Mouse (Mus musculus) intestine, embryonic 15.5 days (tissue): ENCODE results near the gene Rgs9bp. TPM values are rescaled to one million over a fixed set of nuclear protein-coding genes. Genes with fewer than 3 reads are reported as not detected.

Source experiments
- ATAC-seq: fragments of 200-750 bp; cut with Nextera tagmentation; 2 replicates; pipeline ENCODE4 v1.8.0; 2017; ENCODE audit warnings: moderate TSS enrichment, moderate library complexity
- H3K27ac ChIP-seq: fragments of 300-500 bp; sonication (generic); 2 replicates; pipeline ENCODE4 v1.5.1; 2015; ENCODE audit warnings: mild to moderate bottlenecking, inconsistent platforms
- H3K27me3 ChIP-seq: fragments of 300-500 bp; sonication (generic); replicated peaks from 2 replicates; pipeline ENCODE4 v1.6.1; 2015; ENCODE audit warnings: inconsistent platforms
- H3K36me3 ChIP-seq: fragments of 300-500 bp; sonication (generic); 2 replicates; pipeline ENCODE4 v1.6.1; 2015; ENCODE audit warnings: inconsistent platforms
- H3K4me1 ChIP-seq: fragments of 300-500 bp; sonication (generic); replicated peaks from 2 replicates; pipeline ENCODE4 v1.6.1; 2015; ENCODE audit warnings: inconsistent platforms
- H3K4me2 ChIP-seq: fragments of 300-500 bp; sonication (generic); replicated peaks from 2 replicates; pipeline ENCODE4 v1.6.1; 2015; ENCODE audit warnings: mild to moderate bottlenecking, inconsistent platforms
- H3K4me3 ChIP-seq: fragments of 300-500 bp; sonication (generic); replicated peaks from 2 replicates; pipeline ENCODE4 v1.5.1; 2015; ENCODE audit warnings: inconsistent platforms
- H3K9ac ChIP-seq: fragments of 300-500 bp; sonication (generic); 2 replicates; pipeline ENCODE4 v1.6.1; 2015; ENCODE audit warnings: inconsistent platforms
- H3K9me3 ChIP-seq: fragments of 300-500 bp; sonication (generic); 2 replicates; pipeline ENCODE4 v1.6.1; 2016; ENCODE audit warnings: inconsistent platforms
- WGBS: fragments of 180-500 bp; shearing (Covaris S2); methylation state at CpG from one replicate; pipeline ENCODE4 v1.1.7; 2015; 5-methylcytosine and 5-hydroxymethylcytosine counted together
- polyA plus RNA-seq: library from polyadenylated mRNA; unstranded; fragments of >200 nt; fragmentation: Nextera tagmentation; extraction: Ambion mirVana; gene quantifications from 2 replicates; pipeline ENCODE4 v1.2.1, GENCODE M21; 2015

The Rgs9bp gene
- polyA plus RNA-seq: 0.06 and 0.09 TPM in 2 replicates

GRCm38 (mm10) chr7:35585191-35586054 is at the start of gene Rgs9bp:
Gene Rgs9bp (minus strand): TSS chr7:35585582.
- under 1% methylated on average over 45 of the region's 45 CpGs for WGBS
- peak; percentile 88 for ATAC-seq

GRCm38 (mm10) chr7:35628496-35628895 is 43.1 kb upstream of the Rgs9bp start:
- WGBS: 74% methylated on average over 5 of the region's 5 CpGs
- no peak overlapping the region for H3K4me2 ChIP-seq
- peaks cover 25% of the 10 kb centered on the region for H3K36me3 ChIP-seq
- H3K4me1 ChIP-seq: no peaks in the 10 kb centered on the region
- H3K27me3 ChIP-seq: no peaks in the 10 kb centered on the region
- ATAC-seq: no peak
- H3K4me3 ChIP-seq: no peak overlapping the region
- no peak overlapping the region for H3K27ac ChIP-seq
- H3K9ac ChIP-seq: no peak overlapping the region
- H3K9me3 ChIP-seq: no peaks in the 10 kb centered on the region

More at GRCm38 (mm10) chr7:35585191-35586054, at the start of gene Rgs9bp:
- Histone ChIP-seq H3K27ac (peak within 1 kb of the TSS; percentile 77), H3K27me3 (peaks cover 25% of the 10 kb centered on the region), H3K9me3 (no peaks in the 10 kb centered on the region), H3K4me3 (peak within 1 kb of the TSS; percentile 95), H3K4me2 (peak within 1 kb of the TSS; percentile 100), H3K9ac (peak within 1 kb of the TSS; percentile 86), H3K4me1 (peaks cover 29% of the 10 kb centered on the region), H3K36me3 (no peaks in the 10 kb centered on the region)

DNA sequence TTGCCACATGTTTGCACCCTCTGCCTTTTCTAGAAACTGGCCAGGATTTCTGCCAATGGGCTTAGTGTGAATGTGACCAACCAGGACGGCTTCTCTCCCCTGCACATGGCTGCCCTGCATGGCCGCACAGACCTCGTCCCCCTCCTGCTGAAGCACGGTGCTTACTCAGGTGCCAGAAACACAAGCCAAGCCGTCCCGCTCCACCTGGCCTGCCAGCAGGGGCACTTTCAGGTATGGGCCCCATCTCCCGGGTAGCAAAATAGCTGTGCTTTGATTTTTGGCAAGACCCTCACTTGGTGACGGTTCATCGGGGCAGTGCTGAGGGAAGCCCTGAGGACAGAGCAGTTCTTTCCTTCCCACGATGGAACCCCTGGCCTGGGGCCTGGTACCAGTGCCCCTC is 42.0 kb upstream of the Rgs9bp start:
- Histone ChIP-seq H3K36me3 (peaks cover 28% of the 10 kb centered on the region), H3K27me3 (no peaks in the 10 kb centered on the region), H3K27ac (no peak overlapping the region), H3K4me3 (no peak overlapping the region), H3K4me1 (no peaks in the 10 kb centered on the region), H3K9me3 (no peaks in the 10 kb centered on the region), H3K4me2 (no peak overlapping the region), H3K9ac (no peak overlapping the region)
- ATAC-seq: no peak
- 96% methylated on average over 10 of the region's 10 CpGs for WGBS

GRCm38 (mm10) chr7:35626038-35626437 is 40.7 kb upstream of the Rgs9bp start:
- Histone ChIP-seq H3K9me3 (no peaks in the 10 kb centered on the region), H3K4me2 (no peak overlapping the region), H3K27ac (no peak overlapping the region), H3K36me3 (peaks cover 33% of the 10 kb centered on the region), H3K9ac (no peak overlapping the region), H3K4me3 (no peak overlapping the region), H3K27me3 (no peaks in the 10 kb centered on the region), H3K4me1 (no peaks in the 10 kb centered on the region)
- 95% methylated on average over 5 of the region's 5 CpGs for WGBS
- ATAC-seq: no peak

DNA sequence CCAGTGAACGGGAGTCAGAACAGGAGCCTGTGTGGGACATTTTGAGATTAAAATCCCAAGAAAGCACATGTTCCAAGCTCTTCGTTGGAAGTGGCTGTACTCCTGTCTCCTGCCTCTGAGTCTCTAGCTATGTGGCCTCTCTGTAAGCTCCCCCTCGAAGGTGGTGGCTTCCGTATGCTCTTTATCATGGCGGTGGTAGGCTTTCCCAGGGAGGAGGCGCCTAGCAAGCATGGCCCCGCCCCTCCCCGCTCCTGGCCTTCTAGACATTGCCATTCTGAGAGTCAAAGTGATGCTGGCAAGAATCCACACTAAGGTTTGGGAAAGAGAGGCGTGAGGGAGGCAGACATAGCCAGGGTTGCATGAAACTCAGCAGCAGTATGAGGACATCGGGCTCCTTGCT is 37.2 kb upstream of the Rgs9bp start:
- Histone ChIP-seq H3K9ac (no peak overlapping the region), H3K27ac (no peak overlapping the region), H3K36me3 (peaks cover 35% of the 10 kb centered on the region), H3K4me1 (no peaks in the 10 kb centered on the region), H3K27me3 (no peaks in the 10 kb centered on the region), H3K4me2 (no peak overlapping the region), H3K9me3 (no peaks in the 10 kb centered on the region), H3K4me3 (no peak overlapping the region)
- ATAC-seq: no peak
- WGBS: 90% methylated on average over 10 of the region's 10 CpGs

- Histone ChIP-seq H3K9me3 (no peaks in the 10 kb centered on the region), H3K4me2 (no peak overlapping the region), H3K9ac (no peak overlapping the region), H3K27me3 (no peaks in the 10 kb centered on the region), H3K4me3 (no peak overlapping the region), H3K27ac (no peak overlapping the region), H3K36me3 (peaks cover 29% of the 10 kb centered on the region), H3K4me1 (no peaks in the 10 kb centered on the region)
- 78% methylated on average over 4 of the region's 4 CpGs for WGBS
- no peak for ATAC-seq
Measured at GRCm38 (mm10) chr7:35617513-35617912, 32.1 kb upstream of the Rgs9bp start.

DNA sequence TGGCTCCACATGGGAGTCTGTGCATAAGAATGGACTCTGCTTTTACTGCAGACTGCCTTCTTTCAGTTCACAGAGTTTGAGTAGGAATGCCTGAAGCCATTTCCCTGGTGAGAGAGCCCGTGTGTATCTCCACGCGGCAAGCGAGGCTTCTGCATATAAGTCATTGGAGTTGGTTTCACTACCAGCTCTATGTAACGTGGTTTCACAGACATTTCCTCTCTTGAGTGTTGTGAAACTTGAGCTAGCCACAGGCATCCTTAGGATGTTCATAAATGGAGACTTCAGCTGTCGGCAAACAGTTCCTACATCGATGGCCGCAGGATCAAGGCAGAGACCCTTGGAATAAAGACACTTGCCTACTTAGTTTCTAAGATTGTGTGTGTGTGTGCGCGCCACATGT is 23.9 kb upstream of the Rgs9bp start:
- WGBS: 94% methylated on average over 10 of the region's 10 CpGs
- no peaks in the 10 kb centered on the region for H3K9me3 ChIP-seq
- H3K36me3 ChIP-seq: peaks cover 24% of the 10 kb centered on the region

GRCm38 (mm10) chr7:35606816-35607215 is 21.4 kb upstream of the Rgs9bp start:
- no peak overlapping the region for H3K4me2 ChIP-seq
- no peak overlapping the region for H3K4me3 ChIP-seq
- no peak for ATAC-seq
- H3K27ac ChIP-seq: no peak overlapping the region
- no peak overlapping the region for H3K9ac ChIP-seq
- peaks cover 28% of the 10 kb centered on the region for H3K36me3 ChIP-seq
- WGBS: 92% methylated on average over 10 of the region's 10 CpGs
- H3K27me3 ChIP-seq: no peaks in the 10 kb centered on the region
- no peaks in the 10 kb centered on the region for H3K9me3 ChIP-seq
- no peaks in the 10 kb centered on the region for H3K4me1 ChIP-seq

More for the DNA sequence above, 23.9 kb upstream of the Rgs9bp start:
- no peak for ATAC-seq
- Histone ChIP-seq H3K4me1 (no peaks in the 10 kb centered on the region), H3K27me3 (no peaks in the 10 kb centered on the region), H3K27ac (no peak overlapping the region), H3K4me2 (no peak overlapping the region), H3K4me3 (no peak overlapping the region), H3K9ac (no peak overlapping the region)

GRCm38 (mm10) chr7:35602766-35603165 is 17.4 kb upstream of the Rgs9bp start:
- Histone ChIP-seq H3K36me3 (peaks cover 13% of the 10 kb centered on the region), H3K4me3 (no peak overlapping the region), H3K4me2 (no peak overlapping the region), H3K27me3 (no peaks in the 10 kb centered on the region), H3K27ac (no peak overlapping the region), H3K9me3 (no peaks in the 10 kb centered on the region), H3K4me1 (no peaks in the 10 kb centered on the region), H3K9ac (no peak overlapping the region)
- WGBS: 96% methylated on average over 5 of the region's 5 CpGs
- no peak for ATAC-seq

DNA sequence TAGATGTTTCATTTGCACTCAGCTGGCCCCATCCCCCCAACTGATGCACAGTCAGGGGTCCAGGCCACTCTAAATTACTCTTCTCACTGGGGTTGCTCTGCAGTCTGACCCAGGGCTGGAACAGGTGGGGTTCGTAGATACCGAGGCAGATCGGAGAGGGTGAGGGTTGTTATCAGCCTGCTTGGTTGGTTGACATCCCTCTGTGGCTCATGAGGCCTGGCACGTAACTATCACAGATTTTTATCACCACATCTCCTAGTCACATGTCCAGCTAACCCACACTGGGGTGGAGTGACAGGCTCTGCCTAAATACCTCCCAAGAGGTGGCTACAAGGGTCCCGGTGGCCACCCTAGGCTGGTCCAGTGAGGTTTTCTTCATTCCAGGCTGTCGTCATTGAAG is 15.7 kb upstream of the Rgs9bp start:
- no peak overlapping the region for H3K4me2 ChIP-seq
- 91% methylated on average over 6 of the region's 6 CpGs for WGBS
- no peak overlapping the region for H3K9ac ChIP-seq
- H3K36me3 ChIP-seq: peaks cover 9% of the 10 kb centered on the region
- H3K4me3 ChIP-seq: no peak overlapping the region
- ATAC-seq: no peak
- no peaks in the 10 kb centered on the region for H3K4me1 ChIP-seq
- H3K27ac ChIP-seq: no peak overlapping the region
- H3K9me3 ChIP-seq: no peaks in the 10 kb centered on the region
- H3K27me3 ChIP-seq: no peaks in the 10 kb centered on the region

DNA sequence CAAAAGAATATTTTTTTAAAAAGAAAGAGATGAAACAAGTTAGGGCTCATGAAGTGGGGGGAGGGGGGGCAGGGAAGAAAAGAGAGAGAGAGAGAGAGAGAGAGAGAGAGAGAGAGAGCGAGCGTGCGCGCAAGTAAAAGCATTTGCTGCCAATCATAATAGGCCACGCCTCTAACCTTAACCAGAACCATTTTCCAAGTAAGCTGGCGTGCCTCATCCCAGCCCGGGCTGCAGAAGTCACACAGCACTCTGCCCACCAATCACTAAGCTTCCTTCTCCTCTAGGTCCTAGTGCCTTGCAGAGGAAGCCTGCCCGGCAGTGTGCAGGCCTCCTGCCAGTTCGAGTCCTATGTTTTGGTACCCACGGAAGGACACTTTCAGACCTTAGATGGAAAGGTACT is 14.6 kb upstream of the Rgs9bp start:
- Histone ChIP-seq H3K9ac (no peak overlapping the region), H3K27ac (no peak overlapping the region), H3K4me1 (no peaks in the 10 kb centered on the region), H3K4me2 (no peak overlapping the region), H3K36me3 (peaks cover 9% of the 10 kb centered on the region), H3K9me3 (no peaks in the 10 kb centered on the region), H3K27me3 (no peaks in the 10 kb centered on the region), H3K4me3 (no peak overlapping the region)
- WGBS: 94% methylated on average over 10 of the region's 10 CpGs
- no peak for ATAC-seq

DNA sequence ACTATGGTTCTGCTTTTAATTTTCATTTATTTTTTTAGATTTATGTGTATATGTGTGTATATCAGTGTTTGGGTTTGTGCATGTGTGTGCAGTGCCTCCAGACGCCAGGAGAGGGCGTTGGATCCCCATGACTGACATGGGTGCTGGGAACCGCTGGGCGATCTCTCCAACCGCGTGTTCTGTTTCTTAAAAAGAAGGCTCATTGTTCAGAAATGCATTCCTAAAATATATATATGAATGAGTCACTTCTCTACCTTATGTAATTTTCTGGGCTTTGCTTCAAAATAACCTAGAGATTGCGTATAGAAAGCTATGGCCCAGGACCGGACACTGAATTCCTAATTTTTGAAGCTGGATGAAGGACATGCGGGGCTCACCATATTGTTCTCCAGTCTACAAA is 14.1 kb upstream of the Rgs9bp start:
- no peak overlapping the region for H3K9ac ChIP-seq
- ATAC-seq: no peak
- H3K27ac ChIP-seq: no peak overlapping the region
- no peak overlapping the region for H3K4me2 ChIP-seq
- H3K36me3 ChIP-seq: peaks cover 9% of the 10 kb centered on the region
- H3K4me3 ChIP-seq: no peak overlapping the region
- no peaks in the 10 kb centered on the region for H3K9me3 ChIP-seq
- no peaks in the 10 kb centered on the region for H3K4me1 ChIP-seq
- no peaks in the 10 kb centered on the region for H3K27me3 ChIP-seq
- 91% methylated on average over 9 of the region's 9 CpGs for WGBS

GRCm38 (mm10) chr7:35594311-35594710 is 8.9 kb upstream of the Rgs9bp start:
- Histone ChIP-seq H3K4me1 (no peaks in the 10 kb centered on the region), H3K4me2 (no peak overlapping the region), H3K9me3 (no peaks in the 10 kb centered on the region), H3K27ac (no peak overlapping the region), H3K4me3 (no peak overlapping the region), H3K9ac (no peak overlapping the region), H3K27me3 (no peaks in the 10 kb centered on the region), H3K36me3 (peaks cover 18% of the 10 kb centered on the region)
- no peak for ATAC-seq
- 88% methylated on average over 5 of the region's 5 CpGs for WGBS
